Mouse (Mus musculus) effector memory CD4-positive, alpha-beta T cell, adult 5 months (primary cell): Measurements from ENCODE around the gene Gm29423. TPM values are rescaled to one million over a fixed set of nuclear protein-coding genes. Genes with fewer than 3 reads are reported as not detected.

Source experiments
- polyA plus RNA-seq: library from polyadenylated mRNA; unstranded; fragments of 100-300 nt; shearing (Covaris generic); gene quantifications from one replicate; pipeline ENCODE4 v1.2.1, GENCODE M21; 2017

The Gm29423 gene
- polyA plus RNA-seq, result not detected

DNA sequence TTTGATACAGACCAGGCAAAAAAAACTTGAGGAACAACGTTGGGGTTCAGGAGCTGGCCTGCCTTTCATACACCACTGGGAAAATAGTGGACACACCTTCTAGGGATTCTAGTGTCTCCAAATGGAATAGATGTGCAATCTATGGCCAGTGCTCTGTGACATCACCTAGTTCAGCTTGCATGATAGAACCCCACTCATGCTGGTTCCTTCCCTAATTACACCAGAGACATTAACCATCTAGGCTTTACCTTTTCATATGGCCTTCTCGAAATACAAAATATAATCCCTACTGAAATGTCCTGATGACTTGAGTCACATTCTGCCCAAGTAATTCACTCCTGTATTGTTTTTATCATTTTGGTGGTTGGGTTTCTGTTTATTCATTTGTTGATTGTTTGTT, at the start of gene Gm29423, which contains the start of gene Gm29644:
TSS of gene Gm29423 (minus strand) at position 101 of the 400 bp plus-strand sequence.
TSS of gene Gm29644 (minus strand) at position 157 of the 400 bp plus-strand sequence.

DNA sequence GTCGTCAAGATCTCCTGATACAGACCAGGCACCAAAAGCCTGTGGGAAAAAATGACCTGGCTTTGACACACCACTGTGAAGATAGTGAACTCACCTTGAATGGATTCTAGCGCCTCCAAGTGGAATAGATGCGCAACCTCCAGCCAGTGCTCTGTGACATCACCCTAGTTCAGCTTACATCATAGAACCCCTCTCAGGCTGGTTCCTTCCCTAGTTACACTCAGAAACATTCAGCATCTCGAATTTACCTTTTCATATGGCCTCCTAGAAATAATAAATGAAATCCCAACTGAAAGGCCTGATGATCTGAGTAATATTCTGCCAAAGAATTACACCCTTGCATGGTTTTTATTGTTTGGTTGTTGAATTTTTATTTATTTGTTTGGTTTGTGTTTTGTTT, 29.5 kb downstream of the Gm29423 start, which contains the start of gene Gm21118:
TSS of gene Gm21118 (minus strand) at position 101 of the 400 bp plus-strand sequence.

Other genes with a start within 250 kb of the Gm29423 start
- not detected for gene Gm21118, start 29.6 kb downstream of the Gm29423 start, polyA plus RNA-seq
- not detected for gene Gm29644, start 56 bp upstream of the Gm29423 start, polyA plus RNA-seq
- gene Gm20888, start 138.6 kb upstream of the Gm29423 start, polyA plus RNA-seq, result not detected